Mouse (Mus musculus) bone marrow, adult 2 months (tissue): ENCODE data around the gene Iqcd.

Source experiments
- CTCF ChIP-seq: fragments of 200-500 bp; IDR thresholded peaks from 2 replicates; pipeline ENCODE4 v1.5.1; 2011; ENCODE audit warnings: low read length, control low read depth; ENCODE audit not compliant: control insufficient read depth, insufficient read depth
- POLR2A ChIP-seq: fragments of 200-500 bp; IDR thresholded peaks from 2 replicates; pipeline ENCODE4 v1.6.1; 2011; ENCODE audit warnings: low read depth, mild to moderate bottlenecking, control low read depth, low read length, borderline replicate concordance; ENCODE audit not compliant: control insufficient read depth

GRCm38 (mm10) chr5:120579898-120580626 is 8.8 kb upstream of the Iqcd start:
- TF ChIP-seq CTCF: no peak
- TF ChIP-seq POLR2A: no peak
